Mouse (Mus musculus) T-helper 17 cell (primary cell): ENCODE measurements around the gene Lap3.

Experiments used
- in situ Hi-C, 2 experiments: fragments of 300-600 bp; cut with MboI, MseI; formaldehyde crosslinking; loops; 1 replicate in 1 of 2; 2 replicates in 1 of 2; pipeline ENCODE4 v1.15.1; 2025; ENCODE audit warnings: high pct_unique_total_duplicates in 2 of 2

Gene Lap3

DNA sequence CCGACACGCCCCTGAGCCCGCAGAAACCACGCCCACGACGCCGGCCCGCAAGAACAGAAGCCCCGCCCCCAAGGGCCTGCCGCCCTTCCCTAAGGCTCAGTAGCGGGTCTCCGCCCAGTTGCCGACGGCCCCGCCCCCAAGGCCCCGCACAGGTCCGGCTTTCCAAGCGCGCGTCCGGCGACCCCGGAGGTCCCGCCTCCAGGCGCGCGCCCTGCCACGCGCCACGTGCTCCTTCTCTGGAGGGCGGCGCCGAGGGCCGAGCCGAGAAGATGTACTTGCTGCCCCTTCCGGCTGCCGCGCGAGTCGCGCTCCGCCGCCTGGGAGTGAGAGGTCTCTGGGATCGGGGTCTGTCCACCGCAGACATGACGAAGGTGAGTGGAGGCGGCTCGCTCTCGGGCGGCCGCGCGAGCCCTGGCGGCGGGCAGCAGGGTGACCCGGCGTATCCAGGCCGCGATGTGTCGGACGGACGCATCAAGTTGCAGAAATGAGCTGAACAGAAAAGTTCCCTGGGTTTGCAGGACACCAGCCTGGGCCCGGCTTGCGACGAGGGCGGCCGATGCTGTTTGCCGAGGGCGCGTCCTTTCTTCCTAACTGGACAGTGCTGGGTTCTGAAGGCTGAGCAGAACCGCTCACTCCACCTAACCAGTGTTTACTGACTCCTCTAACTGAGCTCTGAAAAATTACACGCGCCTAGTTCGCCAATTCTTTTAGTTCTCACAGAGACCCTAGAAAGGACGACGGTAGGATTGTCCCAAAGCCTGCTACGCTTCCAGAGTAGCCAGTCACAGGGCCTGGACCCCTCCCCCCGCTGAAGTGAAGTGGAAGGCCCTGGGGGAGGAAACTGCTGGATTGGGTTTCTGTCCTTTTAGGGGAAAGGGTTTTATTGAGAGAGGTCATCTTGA lies at the start of gene Lap3:
Lap3 (plus strand) TSS at position 184 of the 902 bp plus-strand sequence.
- in situ Hi-C loops, result loop anchor here (5.0 kb wide), 1 partner anchor 46 kb away; no protein-coding TSS in a partner anchor

DNA sequence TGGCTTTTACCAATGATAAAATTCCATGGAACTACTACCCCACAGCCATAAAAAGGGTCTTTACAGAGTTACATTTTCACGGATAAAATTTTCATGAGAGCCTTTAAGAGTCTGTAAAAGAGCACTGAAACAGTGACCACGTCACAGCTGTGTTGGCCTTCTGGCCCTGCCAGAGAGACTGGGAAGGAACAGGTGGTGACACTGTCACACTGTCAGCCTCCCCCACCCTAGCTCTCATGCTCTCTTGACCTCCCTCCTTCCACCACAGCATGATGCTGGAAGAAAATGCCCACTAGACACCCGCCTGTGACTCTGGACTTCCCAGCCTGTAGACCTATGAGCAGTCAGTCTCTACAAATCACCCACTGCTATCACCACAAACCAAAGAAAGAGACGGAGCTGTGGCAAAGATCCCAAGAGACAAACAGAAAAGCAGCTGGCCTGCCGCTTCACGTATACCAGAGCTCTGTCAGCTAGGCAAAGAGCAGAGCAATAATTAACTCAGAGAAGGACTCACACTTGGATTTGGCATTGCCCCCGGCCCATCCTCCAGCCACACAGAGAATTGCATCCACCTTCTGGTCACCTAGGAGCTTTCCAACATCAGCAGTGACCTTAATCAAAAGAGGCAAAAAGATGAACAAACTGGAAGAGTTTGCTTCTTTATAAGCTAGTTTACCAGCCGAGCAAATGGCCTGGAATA lies 48.9 kb upstream of the Lap3 start:
- in situ Hi-C loops, result no loop called here

DNA sequence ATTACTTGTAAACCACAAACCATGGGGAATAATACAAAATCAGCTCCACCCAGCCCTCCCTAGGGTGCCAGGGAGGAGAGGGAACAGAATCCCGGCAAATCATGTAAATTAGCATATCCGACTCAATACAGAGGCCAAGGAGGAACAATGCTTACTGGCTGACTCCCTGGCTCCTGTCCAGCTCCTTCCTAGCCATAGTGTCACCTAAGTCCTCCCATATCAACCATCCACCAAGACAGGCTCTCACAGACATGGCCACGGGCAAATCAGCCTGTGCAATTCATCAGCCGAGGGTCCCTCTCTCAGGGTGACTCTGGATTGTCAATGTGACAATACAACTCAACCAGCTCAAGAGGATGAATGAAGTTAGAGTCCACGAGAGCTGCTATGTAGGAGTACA lies 44.5 kb upstream of the Lap3 start:
- in situ Hi-C loops, result loop anchor here (5.0 kb wide), 1 partner anchor 44 kb away; the partner anchor contains the start of gene Lap3 (in 2 of the 2)

DNA sequence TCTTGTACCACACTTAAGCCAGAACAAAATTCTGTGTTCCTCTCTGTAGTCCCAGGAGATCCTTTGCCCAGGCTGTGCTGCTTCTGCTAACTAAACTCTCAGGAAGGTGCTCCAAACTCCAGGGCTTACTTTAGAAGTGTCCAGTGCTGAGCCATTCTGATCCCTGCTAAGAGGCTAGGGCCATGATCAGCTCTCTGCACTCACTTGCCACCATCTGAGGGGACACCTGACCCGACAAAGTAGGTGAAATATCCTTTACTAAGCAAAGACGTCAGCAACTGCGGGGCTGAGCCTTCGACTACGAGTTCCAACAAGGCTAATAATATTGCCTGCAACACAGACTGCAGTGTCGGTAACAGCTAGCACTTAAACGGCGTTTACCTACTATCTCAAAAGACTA lies 44.0 kb upstream of the Lap3 start:
- in situ Hi-C loops, result loop anchor here (5.0 kb wide), 1 partner anchor 43 kb away; the partner anchor contains the start of gene Lap3 (in 2 of the 2)

DNA sequence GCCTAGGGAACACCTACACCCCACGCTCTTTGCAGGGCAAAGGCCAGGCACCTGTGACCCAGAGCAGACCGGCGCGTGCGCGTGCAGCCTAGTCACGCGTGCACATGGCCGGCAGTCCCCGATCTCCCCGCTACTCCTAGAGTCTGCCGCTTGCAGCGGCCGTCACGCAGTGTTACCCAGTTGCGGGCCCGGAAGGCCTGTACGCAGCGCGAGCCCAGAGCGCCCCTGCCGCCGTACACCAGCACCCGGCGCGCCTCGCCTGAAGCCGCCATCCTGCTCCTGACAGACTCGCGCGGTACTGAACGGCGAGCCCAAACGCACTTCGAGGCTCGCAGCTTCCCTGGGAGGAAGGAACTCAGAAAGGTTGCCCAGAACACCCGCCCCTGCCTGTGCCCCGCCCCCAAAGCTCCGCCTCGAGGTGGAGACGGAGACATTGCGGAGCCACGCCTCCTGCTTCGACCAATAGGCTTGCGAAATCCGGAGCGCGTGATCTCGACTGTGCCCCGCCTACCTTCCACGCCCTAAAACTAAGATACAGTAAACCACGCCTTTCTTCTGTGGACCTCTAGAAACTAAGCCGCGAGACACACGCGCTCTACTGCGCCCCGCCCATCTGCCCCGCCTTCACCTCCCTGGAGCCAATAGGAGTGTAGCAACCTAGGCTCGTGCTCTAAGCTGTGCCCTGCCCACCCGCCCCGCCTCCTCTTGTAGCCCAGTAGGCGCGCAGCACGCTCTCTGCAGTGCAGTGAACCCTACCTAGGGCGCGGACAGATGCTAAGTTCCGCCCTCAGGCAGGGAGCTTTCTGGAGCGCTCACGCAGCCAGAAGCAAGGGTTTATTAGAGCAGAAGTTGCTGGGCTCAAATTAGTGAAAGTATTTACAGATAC lies 43.1 kb upstream of the Lap3 start, which contains the start of gene Qdpr:
Qdpr (minus strand) TSS at position 406 of the 886 bp plus-strand sequence.
- in situ Hi-C loops, result loop anchor here (5.0 kb wide), 1 partner anchor 42 kb away; the partner anchor contains the start of gene Lap3 (in 2 of the 2)

DNA sequence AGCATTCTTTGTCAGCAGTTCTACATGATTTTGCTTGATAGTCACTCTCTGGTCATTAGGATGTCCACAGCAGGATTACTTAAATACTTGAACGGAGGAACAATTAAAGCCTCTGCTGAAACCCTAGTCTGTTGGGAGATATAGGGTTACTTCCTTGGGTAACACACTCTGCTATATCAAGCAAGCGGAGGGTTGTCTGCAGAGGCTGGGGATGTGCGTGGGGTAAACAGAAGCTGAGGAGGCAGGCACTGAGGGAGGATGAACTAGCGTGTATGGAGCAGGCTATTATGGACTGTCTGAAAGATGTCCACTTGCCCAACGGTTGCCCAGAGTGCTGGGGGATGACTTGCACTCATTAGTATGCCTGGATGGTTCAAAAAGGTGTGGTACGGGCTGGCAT lies 39.7 kb upstream of the Lap3 start, which contains the start of gene Clrn2:
Clrn2 (plus strand) TSS at position 301 of the 400 bp plus-strand sequence.
- in situ Hi-C loops, result no loop called here

DNA sequence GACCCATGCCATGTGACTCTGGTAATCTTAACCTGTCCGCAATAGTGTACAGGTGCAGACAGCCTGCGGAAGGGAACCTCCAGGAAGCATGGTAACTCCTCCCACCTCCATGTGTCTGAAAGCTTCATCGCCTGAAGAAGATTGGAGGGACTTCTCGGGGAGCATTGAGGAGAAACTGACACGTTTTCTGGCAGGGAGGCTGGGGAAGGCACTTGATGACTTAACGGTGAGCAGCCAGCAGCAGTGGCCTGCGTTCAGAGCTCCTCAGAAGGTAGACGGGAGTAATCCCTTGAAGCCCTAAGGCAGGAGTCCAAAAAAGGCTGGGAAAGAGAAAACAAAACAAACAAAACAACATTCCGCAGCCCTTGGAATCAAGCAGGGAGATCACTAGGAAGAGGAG lies 38.7 kb upstream of the Lap3 start:
- in situ Hi-C loops, result no loop called here

DNA sequence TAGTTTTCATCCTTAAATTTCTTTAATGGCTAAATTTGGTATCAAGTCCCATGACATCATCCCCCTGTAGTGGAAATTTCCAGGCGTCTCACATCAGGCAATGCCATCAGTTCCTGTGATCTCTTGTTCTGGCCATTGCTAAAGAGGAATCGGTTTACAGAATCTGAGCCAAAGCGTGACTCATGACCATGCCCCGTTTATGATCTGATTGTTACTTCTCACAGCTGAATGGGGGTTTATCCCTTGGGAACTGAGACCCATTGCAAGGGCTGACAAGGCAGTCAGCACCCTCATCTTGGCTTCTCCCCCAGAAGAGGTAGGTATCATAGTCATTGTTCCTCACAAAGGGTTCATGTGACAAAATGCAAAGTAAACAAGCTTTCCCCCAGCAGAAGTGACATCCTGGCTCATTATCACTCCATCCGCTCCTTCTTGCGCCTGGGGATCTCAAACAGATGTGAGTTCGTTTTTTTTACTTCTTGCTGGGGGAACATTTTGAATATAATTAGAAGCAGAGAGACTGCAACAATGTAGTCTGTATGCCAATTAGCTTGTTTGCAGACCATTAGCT lies 20.2 kb upstream of the Lap3 start:
- in situ Hi-C loops, result loop anchor here (5.0 to 10.0 kb wide), 4 partner anchors 64 to 874 kb away; partner anchors contain the start of gene Ncapg (in 2 of the 2)

DNA sequence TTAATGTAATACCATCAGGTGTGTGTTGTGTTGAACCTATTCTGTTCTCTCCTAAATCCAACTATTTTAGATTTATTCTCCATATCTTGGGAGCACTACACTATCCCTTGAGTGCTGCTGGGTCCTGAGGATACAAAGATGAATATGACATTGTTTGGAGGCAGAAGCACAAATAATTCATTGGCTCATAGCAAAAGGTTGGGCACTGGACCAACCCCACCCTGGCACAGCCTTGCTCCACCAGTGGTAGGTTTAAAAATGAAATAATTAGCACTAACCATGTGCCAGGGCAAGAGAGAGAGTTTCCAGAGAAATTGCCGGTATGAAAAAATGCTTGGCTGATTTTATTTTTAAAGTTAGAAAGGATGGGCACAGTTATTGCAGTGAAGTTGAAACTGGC lies 19.7 kb upstream of the Lap3 start:
- in situ Hi-C loops, result loop anchor here (5.0 to 10.0 kb wide), 4 partner anchors 64 to 874 kb away; partner anchors contain the start of gene Ncapg (in 2 of the 2)

DNA sequence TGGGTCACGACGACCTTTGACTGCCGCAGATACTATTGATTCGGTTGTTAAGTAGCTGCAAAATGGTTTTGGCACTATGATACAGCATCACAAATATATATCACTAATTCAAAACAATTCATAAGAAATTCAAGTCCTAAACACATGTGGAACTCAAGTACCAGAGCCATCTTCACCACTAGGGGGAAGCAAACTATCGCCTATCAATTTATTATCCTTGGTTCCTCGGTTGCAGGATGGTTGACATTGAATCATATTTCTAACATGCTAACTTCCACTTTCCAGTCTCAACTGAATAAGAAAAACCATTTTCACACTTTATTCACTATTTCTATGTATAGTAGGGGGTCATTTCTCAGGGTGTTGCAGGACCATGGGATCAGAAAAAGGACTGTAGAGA lies 19.0 kb upstream of the Lap3 start:
- in situ Hi-C loops, result loop anchor here (5.0 to 10.0 kb wide), 4 partner anchors 63 to 873 kb away; partner anchors contain the start of gene Ncapg (in 2 of the 2)

DNA sequence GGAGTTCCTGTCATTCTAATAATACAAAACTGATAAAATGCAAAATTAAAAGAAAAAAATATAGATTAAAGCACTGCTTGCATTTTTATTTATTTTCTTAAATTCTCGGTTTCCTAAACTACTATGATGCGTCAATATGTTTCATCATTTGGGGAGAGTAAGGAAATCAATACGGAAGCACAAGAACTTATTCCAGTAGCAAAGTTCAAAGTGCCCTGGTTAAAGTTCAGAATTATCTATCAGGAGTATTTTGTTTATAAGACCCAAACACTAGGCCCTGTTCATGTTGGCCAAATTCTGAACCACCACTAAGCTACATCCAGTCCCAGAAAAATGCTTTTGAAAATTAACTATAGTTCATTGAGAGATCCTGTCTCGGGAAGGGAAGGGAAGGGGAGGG lies 18.4 kb upstream of the Lap3 start:
- in situ Hi-C loops, result loop anchor here (5.0 to 10.0 kb wide), 4 partner anchors 63 to 873 kb away; partner anchors contain the start of gene Ncapg (in 2 of the 2)

DNA sequence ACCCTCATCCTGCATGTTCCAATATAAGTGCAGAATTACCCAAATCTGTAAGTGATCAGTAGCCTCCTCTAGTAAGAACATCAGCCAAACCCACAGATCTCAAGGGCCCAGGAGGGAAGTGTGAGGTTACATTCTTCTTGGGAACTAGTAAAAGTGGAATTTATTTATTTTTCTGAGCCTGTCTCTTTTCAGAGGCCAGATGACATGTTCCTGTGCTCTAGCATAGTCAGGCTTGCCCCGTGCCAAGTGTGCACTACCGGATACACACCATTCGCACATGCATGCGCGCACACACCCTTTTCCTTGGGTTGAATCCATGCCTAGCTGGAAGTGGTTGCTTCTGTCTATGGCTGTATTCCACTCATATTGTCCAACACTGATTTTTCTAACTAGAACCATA lies 17.4 kb upstream of the Lap3 start:
- in situ Hi-C loops, result loop anchor here in 1 of 2 experiments (10.0 kb wide), 1 partner anchor 189 kb away; the partner anchor contains the start of gene Ncapg

DNA sequence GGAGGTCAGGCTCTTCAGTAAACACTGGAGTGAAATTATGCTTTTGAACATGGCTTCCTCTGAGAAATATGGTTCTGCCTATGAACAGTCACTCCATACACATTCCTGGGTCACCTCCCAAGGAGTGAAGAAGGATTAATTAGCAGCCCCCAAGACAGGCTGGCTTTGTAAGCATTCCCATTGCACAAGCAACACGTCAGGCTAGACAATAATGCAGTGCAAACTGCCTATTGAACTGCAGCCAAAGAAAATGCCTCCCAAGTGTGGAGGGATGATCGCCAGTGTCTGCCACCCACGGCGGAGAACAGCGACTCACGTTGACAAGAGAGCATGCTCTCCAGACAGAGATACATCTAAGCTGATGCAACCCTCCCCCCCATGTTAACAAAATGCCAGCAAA lies 16.9 kb upstream of the Lap3 start:
- in situ Hi-C loops, result loop anchor here in 1 of 2 experiments (10.0 kb wide), 1 partner anchor 189 kb away; the partner anchor contains the start of gene Ncapg

DNA sequence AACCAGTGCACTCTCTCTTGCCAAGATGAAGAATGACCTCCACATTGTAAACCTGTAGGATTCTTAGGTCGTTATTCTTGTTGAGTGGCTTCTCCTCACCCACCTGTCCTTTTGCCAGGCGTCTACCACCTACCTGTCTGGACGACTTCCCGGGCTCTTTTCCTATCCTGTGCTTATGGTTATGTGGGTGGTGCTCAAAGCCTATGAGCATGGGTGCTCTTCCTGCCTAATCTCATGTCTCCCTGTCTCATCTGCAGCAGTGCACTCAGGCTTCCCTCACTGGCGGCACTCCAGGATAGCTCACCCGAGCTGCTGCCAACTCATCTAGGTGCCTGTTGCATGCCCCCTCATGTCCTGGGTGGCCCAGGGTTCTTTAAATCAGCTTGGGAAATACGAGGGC lies 15.6 kb upstream of the Lap3 start:
- in situ Hi-C loops, result loop anchor here in 1 of 2 experiments (10.0 kb wide), 1 partner anchor 187 kb away; the partner anchor contains the start of gene Ncapg

DNA sequence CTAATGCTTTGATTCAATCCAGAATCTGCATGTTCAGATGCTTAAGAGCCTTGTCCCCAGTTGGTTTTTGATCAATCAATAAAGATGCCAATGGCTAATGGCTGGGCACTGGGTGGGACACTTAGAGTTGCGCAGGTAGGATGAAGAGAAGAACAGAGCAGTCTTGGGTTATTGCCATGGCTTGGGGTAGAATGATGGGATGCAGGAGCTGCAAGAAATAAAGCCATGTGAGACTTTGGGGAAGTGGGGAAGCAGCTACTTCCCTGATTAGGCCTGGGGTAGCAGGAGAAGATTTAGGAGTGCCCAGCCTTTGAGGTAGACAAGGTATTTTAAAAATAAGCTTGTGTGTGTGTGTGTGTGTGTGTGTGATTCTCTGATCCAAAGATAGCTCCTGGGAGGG lies 13.1 kb upstream of the Lap3 start:
- in situ Hi-C loops, result no loop called here

DNA sequence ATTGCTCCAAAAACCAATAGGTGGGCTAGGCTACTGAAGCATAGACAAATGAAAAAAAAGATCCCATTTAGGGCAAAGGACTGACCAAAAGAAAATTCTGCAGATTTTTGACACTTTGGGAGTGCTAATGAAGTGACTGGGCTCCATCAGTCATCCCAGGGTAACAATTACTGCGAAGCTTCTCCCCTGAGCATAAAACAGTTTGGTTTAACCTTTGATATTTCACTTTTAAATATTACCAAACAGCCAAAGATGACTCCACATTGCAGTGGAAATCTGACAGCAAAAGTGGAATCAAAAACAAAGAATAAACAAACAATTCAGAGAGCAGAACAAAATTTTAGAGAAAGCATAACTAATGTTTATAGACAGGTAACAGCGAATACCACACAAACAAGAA lies 12.0 kb upstream of the Lap3 start:
- in situ Hi-C loops, result no loop called here

DNA sequence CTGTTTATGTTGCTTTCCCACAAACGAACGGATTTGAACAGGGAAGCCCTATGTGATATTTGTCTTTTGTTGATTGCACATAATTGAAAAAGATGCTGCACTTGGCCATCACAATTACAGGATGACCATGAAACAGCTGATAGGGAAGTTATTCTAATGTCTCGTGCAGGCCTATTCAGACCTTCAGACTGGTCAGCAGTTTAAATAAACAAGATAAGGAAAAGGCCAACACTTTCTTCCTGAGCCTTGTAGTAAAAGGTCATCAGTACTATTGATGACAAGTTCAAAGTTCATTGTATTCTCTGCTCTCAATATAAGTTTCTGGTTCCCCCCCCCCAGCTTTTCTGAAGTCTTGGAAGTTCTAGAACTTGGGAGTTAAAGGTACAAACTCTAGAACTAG lies 10.6 kb upstream of the Lap3 start:
- in situ Hi-C loops, result no loop called here

DNA sequence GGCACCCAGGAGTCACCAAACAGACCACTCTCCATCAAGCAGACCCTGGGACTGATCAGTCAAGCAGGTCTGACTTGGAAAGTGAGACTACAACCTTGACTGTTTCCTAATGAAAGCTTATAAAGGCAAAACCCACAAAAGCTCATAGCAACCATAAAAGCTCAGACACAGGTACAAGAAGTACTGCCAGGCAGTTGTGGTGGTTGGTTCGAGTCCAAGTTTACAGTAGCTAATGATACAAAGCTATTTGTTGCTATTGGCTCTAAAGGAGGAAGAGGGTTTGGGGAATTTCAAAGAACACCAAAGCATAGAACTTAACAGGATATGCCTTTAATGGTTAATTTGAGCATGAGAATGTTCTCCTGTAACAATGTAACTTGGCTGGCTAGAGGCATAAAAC lies 9.5 kb upstream of the Lap3 start:
- in situ Hi-C loops, result no loop called here

DNA sequence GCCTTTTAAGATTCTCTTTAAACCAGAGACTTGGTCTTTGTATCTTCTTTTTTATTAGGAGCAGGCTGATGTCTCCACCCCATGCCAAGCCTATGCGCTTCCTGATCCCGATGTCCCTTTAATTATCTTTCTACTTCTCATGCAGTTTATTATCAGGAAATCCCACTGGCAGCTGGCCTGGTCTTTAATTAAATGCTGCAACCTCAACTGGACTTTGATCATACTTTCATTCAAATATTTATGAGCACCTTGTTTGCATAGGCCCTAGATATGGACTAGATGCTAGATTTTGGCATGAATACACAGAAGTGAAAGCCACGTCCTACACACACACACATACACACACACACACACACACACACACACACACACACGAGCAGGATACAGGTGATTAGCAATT lies 1.4 kb upstream of the Lap3 start:
- in situ Hi-C loops, result loop anchor here (5.0 kb wide), 1 partner anchor 44 kb away; no protein-coding TSS in a partner anchor
